29 mouse cellular contexts compared by ENCODE assay signal in the genomic region with DNA sequence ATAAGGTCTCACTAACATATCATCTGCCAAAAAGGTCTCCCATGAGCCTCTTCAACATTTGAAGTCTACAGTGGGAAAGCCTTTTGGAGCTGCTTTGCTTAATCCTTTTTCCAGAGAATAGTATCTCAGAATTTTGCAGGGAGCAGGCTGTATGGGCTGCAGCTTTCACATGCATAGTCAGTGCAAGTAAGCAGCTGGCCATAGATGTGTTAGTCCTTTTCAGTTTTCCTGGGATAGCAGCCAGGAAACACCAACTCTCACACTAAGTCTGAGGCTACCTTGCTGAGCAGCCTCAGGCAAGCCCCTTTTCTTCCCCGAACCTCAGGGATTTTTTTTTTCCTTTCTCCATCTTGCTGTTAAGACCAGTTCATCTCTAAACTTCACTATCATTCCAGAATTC. TPM values are rescaled to one million over a fixed set of nuclear protein-coding genes. Genes with fewer than 3 reads are reported as not detected.
DNase-seq lines count a peak whose midpoint lies in the region; ATAC-seq and TF ChIP-seq lines count a peak whose summit lies in the region.
"Had no signal": no experiment of that assay in that cellular context is flagged by ENCODE, and none has a peak within 500 bp of the region (broad histone marks: within the 10 kb centered on the region; RNA-seq: fewer than 3 reads in every experiment).

No protein-coding gene starts in this region.

- H3K9me3 ChIP-seq in embryonic facial prominence, embryonic 14.5 days (ENCODE audit: control insufficient read depth, low read length): no peaks in the 10 kb centered on the region
- H3K9me3 ChIP-seq in embryonic facial prominence, embryonic 10.5 days: no peaks in the 10 kb centered on the region
- no peaks in the 10 kb centered on the region for H3K9me3 ChIP-seq in forebrain, embryonic 16.5 days (ENCODE audit: control insufficient read depth, low read length)
- no peaks in the 10 kb centered on the region for H3K9me3 ChIP-seq in forebrain, embryonic 12.5 days
- H3K9me3 ChIP-seq in limb, embryonic 14.5 days (ENCODE audit: control insufficient read depth, low read length): no peaks in the 10 kb centered on the region
- H3K9me3 ChIP-seq in limb, embryonic 10.5 days (replicated peaks): no peaks in the 10 kb centered on the region
- H3K9me3 ChIP-seq: embryonic facial prominence, embryonic 15.5 days; heart, embryonic 10.5 days; heart, embryonic 13.5 days had no signal

- no peak overlapping the region for H3K27ac ChIP-seq in embryonic facial prominence, embryonic 14.5 days (replicated peaks; ENCODE audit: low read depth, low read length)
- no peak overlapping the region for H3K27ac ChIP-seq in embryonic facial prominence, embryonic 10.5 days (replicated peaks)
- H3K27ac ChIP-seq in forebrain, embryonic 16.5 days (ENCODE audit: low read length): no peak overlapping the region
- H3K27ac ChIP-seq in forebrain, embryonic 12.5 days: no peak overlapping the region
- H3K27ac ChIP-seq in limb, embryonic 14.5 days (replicated peaks; ENCODE audit: low read depth, low read length): no peak overlapping the region
- no peak overlapping the region for H3K27ac ChIP-seq in limb, embryonic 10.5 days
- H3K27ac ChIP-seq: embryonic facial prominence, embryonic 15.5 days; heart, adult 2 months; heart, embryonic 10.5 days; heart, embryonic 13.5 days; hindbrain, embryonic 14.5 days; hindbrain, postnatal 0 days had no signal

- H3K36me3 ChIP-seq in embryonic facial prominence, embryonic 14.5 days (ENCODE audit: control insufficient read depth, insufficient read depth, low read length): no peaks in the 10 kb centered on the region
- no peaks in the 10 kb centered on the region for H3K36me3 ChIP-seq in embryonic facial prominence, embryonic 10.5 days (replicated peaks)
- H3K36me3 ChIP-seq in forebrain, embryonic 16.5 days (ENCODE audit: control insufficient read depth, insufficient read depth): no peaks in the 10 kb centered on the region
- no peaks in the 10 kb centered on the region for H3K36me3 ChIP-seq in forebrain, embryonic 12.5 days (replicated peaks)
- H3K36me3 ChIP-seq in limb, embryonic 14.5 days (ENCODE audit: control insufficient read depth, insufficient read depth, low read length): no peaks in the 10 kb centered on the region
- no peaks in the 10 kb centered on the region for H3K36me3 ChIP-seq in limb, embryonic 10.5 days
- H3K36me3 ChIP-seq: embryonic facial prominence, embryonic 15.5 days; heart, embryonic 10.5 days; heart, embryonic 13.5 days had no signal

- peaks cover 27% of the 10 kb centered on the region for H3K27me3 ChIP-seq in embryonic facial prominence, embryonic 14.5 days (replicated peaks; ENCODE audit: control insufficient read depth, insufficient read depth, low read length)
- peaks cover 15% of the 10 kb centered on the region for H3K27me3 ChIP-seq in embryonic facial prominence, embryonic 10.5 days (replicated peaks; ENCODE audit: low read depth, poor library complexity, severe bottlenecking)
- no peaks in the 10 kb centered on the region for H3K27me3 ChIP-seq in forebrain, embryonic 16.5 days (replicated peaks; ENCODE audit: control insufficient read depth, insufficient read depth, low read length)
- H3K27me3 ChIP-seq in forebrain, embryonic 12.5 days: peaks cover 11% of the 10 kb centered on the region
- H3K27me3 ChIP-seq in limb, embryonic 14.5 days (ENCODE audit: control insufficient read depth, insufficient read depth, low read length): peaks cover 4% of the 10 kb centered on the region
- H3K27me3 ChIP-seq in limb, embryonic 10.5 days (ENCODE audit: low read depth, poor library complexity, severe bottlenecking): peaks cover 15% of the 10 kb centered on the region

- no peak overlapping the region for H3K4me3 ChIP-seq in embryonic facial prominence, embryonic 14.5 days (ENCODE audit: low read depth, low read length)
- no peak overlapping the region for H3K4me3 ChIP-seq in embryonic facial prominence, embryonic 10.5 days
- no peak overlapping the region for H3K4me3 ChIP-seq in forebrain, embryonic 16.5 days (replicated peaks; ENCODE audit: low read length)
- no peak overlapping the region for H3K4me3 ChIP-seq in forebrain, embryonic 12.5 days (replicated peaks)
- no peak overlapping the region for H3K4me3 ChIP-seq in limb, embryonic 14.5 days (replicated peaks; ENCODE audit: low read length)
- H3K4me3 ChIP-seq in limb, embryonic 10.5 days: no peak overlapping the region
- H3K4me3 ChIP-seq: embryonic facial prominence, embryonic 15.5 days; heart, adult 2 months; heart, embryonic 10.5 days; heart, embryonic 13.5 days had no signal

- peak; percentile 8 for DNase-seq in embryonic facial prominence, embryonic 14.5 days (ENCODE audit: low spot score)
- DNase-seq in embryonic facial prominence, embryonic 10.5 days (ENCODE audit: low spot score): no peak
- peak; percentile 24 for DNase-seq in limb, embryonic 14.5 days (ENCODE audit: low spot score)
- no peak for DNase-seq in limb, embryonic 10.5 days (ENCODE audit: low spot score)
- DNase-seq in telencephalon, adult 2 months (ENCODE audit: low read depth, low spot score): peak; percentile 18
- DNase-seq in ovary, postnatal 10 days (ENCODE audit: low spot score): no peak
- DNase-seq: adrenal gland, adult 8-10 months; adrenal gland, postnatal 25 days; cerebellum, adult 11-12 months; cerebellum, adult 8-10 months; cerebellum, postnatal 10 days; cerebellum, postnatal 36 days; embryo, embryonic 11 days; forebrain, postnatal 0 days; gastrocnemius, postnatal 10 days; gastrocnemius, postnatal 36 days; heart, adult 2 months; heart, postnatal 14 days; heart, postnatal 4 days had no signal

- 50% methylated on average over 1 of the region's 1 CpGs for WGBS in embryonic facial prominence, embryonic 14.5 days
- 67% methylated on average over 1 of the region's 1 CpGs for WGBS in embryonic facial prominence, embryonic 10.5 days
- 22% methylated on average over 1 of the region's 1 CpGs for WGBS in forebrain, embryonic 16.5 days
- 59% methylated on average over 1 of the region's 1 CpGs for WGBS in forebrain, embryonic 12.5 days
- WGBS in limb, embryonic 14.5 days: 44% methylated on average over 1 of the region's 1 CpGs
- WGBS in limb, embryonic 10.5 days: 81% methylated on average over 1 of the region's 1 CpGs

- ATAC-seq in embryonic facial prominence, embryonic 14.5 days (ENCODE audit: low read depth): no peak
- peak; percentile 70; the same call in 1 of the 2 replicates for ATAC-seq in forebrain, embryonic 16.5 days
- ATAC-seq in forebrain, embryonic 12.5 days (ENCODE audit: low FRiP score): no peak
- ATAC-seq in limb, embryonic 14.5 days (ENCODE audit: low FRiP score, low read depth): no peak
- ATAC-seq: activated CD4-positive, CD25-positive, alpha-beta regulatory T cell, adult 4 months; forebrain, postnatal 0 days; hindbrain, postnatal 0 days; inflammation-experienced regulatory T-cells, adult 6 months; intestine, embryonic 16.5 days had no signal

- no peak for TF ChIP-seq POLR2A in limb, embryonic 14.5 days (IDR thresholded peaks at IDR 0.05; ENCODE audit: borderline replicate concordance, extremely low read depth, insufficient read depth, insufficient read length)

- H3K4me1 ChIP-seq in embryonic facial prominence, embryonic 14.5 days (ENCODE audit: control insufficient read depth, insufficient read depth, low read length): 0 out of 2 replicates have a peak, but pooled peaks cover 2% of the 10 kb centered on the region
- no peaks in the 10 kb centered on the region for H3K4me1 ChIP-seq in embryonic facial prominence, embryonic 10.5 days
- peaks cover 7% of the 10 kb centered on the region for H3K4me1 ChIP-seq in forebrain, embryonic 16.5 days (replicated peaks; ENCODE audit: control insufficient read depth, insufficient read depth, low read length)
- 0 out of 2 replicates have a peak, but pooled peaks cover under 1% of the 10 kb centered on the region for H3K4me1 ChIP-seq in forebrain, embryonic 12.5 days
- H3K4me1 ChIP-seq in limb, embryonic 14.5 days (ENCODE audit: control insufficient read depth, insufficient read depth, low read length): 0 out of 2 replicates have a peak, but pooled peaks cover 2% of the 10 kb centered on the region
- no peaks in the 10 kb centered on the region for H3K4me1 ChIP-seq in limb, embryonic 10.5 days
- H3K4me1 ChIP-seq: heart, embryonic 10.5 days; heart, embryonic 13.5 days had no signal

- H3K9ac ChIP-seq in embryonic facial prominence, embryonic 14.5 days (ENCODE audit: low read depth, low read length): no peak overlapping the region
- H3K9ac ChIP-seq in forebrain, embryonic 16.5 days (replicated peaks; ENCODE audit: low read depth, low read length): no peak overlapping the region
- no peak overlapping the region for H3K9ac ChIP-seq in forebrain, embryonic 12.5 days
- no peak overlapping the region for H3K9ac ChIP-seq in limb, embryonic 14.5 days (ENCODE audit: low read depth, low read length, severe bottlenecking)
- H3K9ac ChIP-seq: embryonic facial prominence, embryonic 15.5 days; forebrain, postnatal 0 days; heart, embryonic 13.5 days; hindbrain, embryonic 14.5 days had no signal

- H3K4me2 ChIP-seq in embryonic facial prominence, embryonic 14.5 days (ENCODE audit: low read depth, low read length): no peak overlapping the region
- no peak overlapping the region for H3K4me2 ChIP-seq in forebrain, embryonic 16.5 days (ENCODE audit: low read length)
- no peak overlapping the region for H3K4me2 ChIP-seq in forebrain, embryonic 12.5 days
- no peak overlapping the region for H3K4me2 ChIP-seq in limb, embryonic 14.5 days (replicated peaks; ENCODE audit: low read depth, low read length, severe bottlenecking)
- H3K4me2 ChIP-seq: embryonic facial prominence, embryonic 15.5 days; heart, embryonic 13.5 days; hindbrain, embryonic 14.5 days had no signal

RNA-seq across cellular contexts. Expression of a gene that starts 6.6 kb away (rescaled TPM):
- polyA plus RNA-seq in embryonic facial prominence, embryonic 14.5 days (2014; fragmentation: Nextera tagmentation; extraction: Ambion mirVana): 10.7 and 12.0 TPM in 2 replicates
- polyA plus RNA-seq in embryonic facial prominence, embryonic 10.5 days (2016; fragmentation: Nextera tagmentation; extraction: Ambion mirVana): 4.5 and 5.8 TPM in 2 replicates
- 2.3 and 3.7 TPM in 2 replicates for polyA plus RNA-seq in forebrain, embryonic 16.5 days (2015; fragmentation: Nextera tagmentation; extraction: Ambion mirVana)
- 2.9 and 3.4 TPM in 2 replicates for polyA plus RNA-seq in forebrain, embryonic 12.5 days (2016; fragmentation: Nextera tagmentation; extraction: Ambion mirVana)
- polyA plus RNA-seq in limb, embryonic 14.5 days (2012; rRNA removed): 8.4 and 9.4 TPM in 2 replicates
- polyA plus RNA-seq in limb, embryonic 14.5 days (2014; fragmentation: Nextera tagmentation; extraction: Ambion mirVana): 13.0 and 14.3 TPM in 2 replicates
- polyA plus RNA-seq in limb, embryonic 10.5 days (2016; fragmentation: Nextera tagmentation; extraction: Ambion mirVana): 5.1 and 6.4 TPM in 2 replicates
- polyA plus RNA-seq: activated CD4-positive, CD25-positive, alpha-beta regulatory T cell, adult 4 months; inflammation-experienced regulatory T-cells, adult 6 months had no signal

Comparison
In these comparisons a context has a peak if more than half of its experiments do, and no peak if none do; other contexts are left out.
1. DNase-seq: peak in embryonic facial prominence, embryonic 14.5 days (single experiment), limb, embryonic 14.5 days (single experiment) and telencephalon, adult 2 months (single experiment); none in embryonic facial prominence, embryonic 10.5 days (single experiment), limb, embryonic 10.5 days (single experiment) and ovary, postnatal 10 days (single experiment).